Mouse (Mus musculus) liver, embryonic 11.5 days (tissue): ENCODE measurements around the gene Uxs1. TPM values are rescaled to one million over a fixed set of nuclear protein-coding genes. Genes with fewer than 3 reads are reported as not detected.

Experiments
- ATAC-seq: fragments of 200-750 bp; cut with Nextera tagmentation; replicated peaks from 2 replicates; pipeline ENCODE4 v1.8.0; 2017; ENCODE audit warnings: moderate number of reproducible peaks, mild to moderate bottlenecking, moderate TSS enrichment, moderate library complexity; ENCODE audit not compliant: low FRiP score
- DNase-seq: peaks from one replicate; pipeline ENCODE4 v3.0.0-alpha.2; 2017; ENCODE audit warnings: low spot score
- H3K27ac ChIP-seq: fragments of 300-500 bp; sonication (generic); 2 replicates; pipeline ENCODE4 v1.5.1; 2014; ENCODE audit warnings: mild to moderate bottlenecking, low read depth, low read length, control low read depth
- H3K27me3 ChIP-seq: fragments of 300-500 bp; sonication (generic); replicated peaks from 2 replicates; pipeline ENCODE4 v1.6.1; 2014; ENCODE audit warnings: low read length, mixed read lengths; ENCODE audit not compliant: control insufficient read depth, insufficient read depth
- H3K36me3 ChIP-seq: fragments of 300-500 bp; sonication (generic); 2 replicates; pipeline ENCODE4 v1.6.1; 2014; ENCODE audit warnings: mild to moderate bottlenecking, low read length, moderate library complexity, mixed read lengths; ENCODE audit not compliant: control insufficient read depth, insufficient read depth
- H3K4me1 ChIP-seq: fragments of 300-500 bp; sonication (generic); replicated peaks from 2 replicates; pipeline ENCODE4 v1.6.1; 2014; ENCODE audit warnings: low read length, mixed read lengths; ENCODE audit not compliant: control insufficient read depth, insufficient read depth
- H3K4me2 ChIP-seq: fragments of 300-500 bp; sonication (generic); 2 replicates; pipeline ENCODE4 v1.6.1; 2014; ENCODE audit warnings: mild to moderate bottlenecking, control low read depth, moderate library complexity
- H3K4me3 ChIP-seq: fragments of 300-500 bp; sonication (generic); 2 replicates; pipeline ENCODE4 v1.5.1; 2014; ENCODE audit warnings: low read depth, low read length, control low read depth
- H3K9ac ChIP-seq: fragments of 300-500 bp; sonication (generic); 2 replicates; pipeline ENCODE4 v1.6.1; 2014; ENCODE audit warnings: low read depth, low read length, control low read depth
- H3K9me3 ChIP-seq: fragments of 300-500 bp; sonication (generic); 2 replicates; pipeline ENCODE4 v1.6.1; 2016; ENCODE audit warnings: low read length, inconsistent platforms, mixed read lengths; ENCODE audit not compliant: control insufficient read depth
- WGBS: fragments of 180-500 bp; shearing (Covaris S2); extraction: QIAGEN DNeasy Blood & Tissue Kit; methylation state at CpG from one replicate; pipeline ENCODE4 v1.1.7; 2014; 5-methylcytosine and 5-hydroxymethylcytosine counted together
- polyA plus RNA-seq: library from polyadenylated mRNA; unstranded; fragments of >200 nt; fragmentation: Nextera tagmentation; extraction: Ambion mirVana; gene quantifications from 2 replicates; pipeline ENCODE4 v1.2.1, GENCODE M21; 2014

The Uxs1 gene
- polyA plus RNA-seq, 1 experiment from 2014 or later = 15.3 TPM

DNA sequence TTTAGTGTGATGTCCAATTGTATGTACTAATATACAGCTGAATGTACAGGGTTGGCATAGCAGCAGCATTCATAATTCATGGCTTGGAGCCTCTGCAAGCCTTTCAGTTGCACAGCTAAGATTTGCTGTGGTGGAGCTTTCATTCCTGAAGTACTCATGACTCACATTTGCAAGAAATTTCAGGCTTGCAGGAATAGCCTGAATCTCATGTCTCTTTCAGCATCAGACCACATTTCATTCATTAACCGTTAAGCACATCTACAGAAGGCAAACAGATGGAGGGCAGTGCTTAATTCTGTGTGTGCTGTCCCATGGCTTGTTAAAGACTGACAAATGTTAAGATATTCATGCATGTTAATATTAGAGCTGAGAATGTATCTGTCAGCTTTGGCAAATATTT is 94.9 kb downstream of the Uxs1 start:
- no peak for ATAC-seq
- H3K4me3 ChIP-seq = no peak overlapping the region
- no peaks in the 10 kb centered on the region for H3K27me3 ChIP-seq
- no peak for DNase-seq
- no peaks in the 10 kb centered on the region for H3K9me3 ChIP-seq
- H3K4me1 ChIP-seq = no peaks in the 10 kb centered on the region
- 83% methylated on average over 1 of the region's 1 CpGs for WGBS
- no peaks in the 10 kb centered on the region for H3K36me3 ChIP-seq
- H3K27ac ChIP-seq = no peak overlapping the region
- no peak overlapping the region for H3K9ac ChIP-seq
- no peak overlapping the region for H3K4me2 ChIP-seq

GRCm38 (mm10) chr1:43732100-43732499 is 95.5 kb downstream of the Uxs1 start:
- Histone ChIP-seq H3K4me3 (no peak overlapping the region), H3K27me3 (no peaks in the 10 kb centered on the region), H3K4me2 (no peak overlapping the region), H3K9ac (no peak overlapping the region), H3K36me3 (no peaks in the 10 kb centered on the region), H3K27ac (no peak overlapping the region), H3K9me3 (no peaks in the 10 kb centered on the region), H3K4me1 (no peaks in the 10 kb centered on the region)
- DNase-seq = no peak
- WGBS = 69% methylated on average over 4 of the region's 4 CpGs
- ATAC-seq = no peak

GRCm38 (mm10) chr1:43730491-43730924 is 97.1 kb downstream of the Uxs1 start, which contains the start of gene 1500015O10Rik:
TSS of gene 1500015O10Rik (plus strand) at chr1:43730602.
- no peak within 1 kb of the TSS for H3K9ac ChIP-seq
- 70% methylated on average over 16 of the region's 16 CpGs for WGBS
- no peak for DNase-seq
- H3K4me2 ChIP-seq = no peak within 1 kb of the TSS
- H3K27me3 ChIP-seq = no peaks in the 10 kb centered on the region
- H3K4me3 ChIP-seq = no peak within 1 kb of the TSS
- no peaks in the 10 kb centered on the region for H3K9me3 ChIP-seq
- ATAC-seq = no peak
- H3K4me1 ChIP-seq = no peaks in the 10 kb centered on the region
- H3K36me3 ChIP-seq = no peaks in the 10 kb centered on the region
- H3K27ac ChIP-seq = no peak within 1 kb of the TSS

- ATAC-seq (no peak), DNase-seq (no peak)
- no peak overlapping the region for H3K9ac ChIP-seq
- H3K9me3 ChIP-seq = no peaks in the 10 kb centered on the region
- H3K27me3 ChIP-seq = no peaks in the 10 kb centered on the region
- WGBS = 55% methylated on average over 1 of the region's 1 CpGs
- no peaks in the 10 kb centered on the region for H3K36me3 ChIP-seq
- no peak overlapping the region for H3K4me3 ChIP-seq
- no peak overlapping the region for H3K4me2 ChIP-seq
- no peaks in the 10 kb centered on the region for H3K4me1 ChIP-seq
- no peak overlapping the region for H3K27ac ChIP-seq
Measured at GRCm38 (mm10) chr1:43722459-43722858, 105.1 kb downstream of the Uxs1 start.

GRCm38 (mm10) chr1:43718793-43719192 is 108.8 kb downstream of the Uxs1 start:
- H3K4me2 ChIP-seq = no peak overlapping the region
- 72% methylated on average over 2 of the region's 2 CpGs for WGBS
- H3K27me3 ChIP-seq = no peaks in the 10 kb centered on the region
- ATAC-seq (no peak), DNase-seq (no peak)
- H3K4me3 ChIP-seq = no peak overlapping the region
- H3K9ac ChIP-seq = no peak overlapping the region
- H3K27ac ChIP-seq = no peak overlapping the region
- H3K9me3 ChIP-seq = no peaks in the 10 kb centered on the region
- no peaks in the 10 kb centered on the region for H3K36me3 ChIP-seq
- no peaks in the 10 kb centered on the region for H3K4me1 ChIP-seq

- Histone ChIP-seq H3K4me1 (no peaks in the 10 kb centered on the region), H3K27ac (no peak overlapping the region), H3K27me3 (no peaks in the 10 kb centered on the region), H3K9ac (no peak overlapping the region), H3K4me2 (no peak overlapping the region), H3K36me3 (no peaks in the 10 kb centered on the region), H3K9me3 (no peaks in the 10 kb centered on the region), H3K4me3 (no peak overlapping the region)
- DNase-seq (no peak), ATAC-seq (no peak)
- WGBS = 61% methylated on average over 7 of the region's 7 CpGs
Measured at GRCm38 (mm10) chr1:43717967-43718366, 109.6 kb downstream of the Uxs1 start.

DNA sequence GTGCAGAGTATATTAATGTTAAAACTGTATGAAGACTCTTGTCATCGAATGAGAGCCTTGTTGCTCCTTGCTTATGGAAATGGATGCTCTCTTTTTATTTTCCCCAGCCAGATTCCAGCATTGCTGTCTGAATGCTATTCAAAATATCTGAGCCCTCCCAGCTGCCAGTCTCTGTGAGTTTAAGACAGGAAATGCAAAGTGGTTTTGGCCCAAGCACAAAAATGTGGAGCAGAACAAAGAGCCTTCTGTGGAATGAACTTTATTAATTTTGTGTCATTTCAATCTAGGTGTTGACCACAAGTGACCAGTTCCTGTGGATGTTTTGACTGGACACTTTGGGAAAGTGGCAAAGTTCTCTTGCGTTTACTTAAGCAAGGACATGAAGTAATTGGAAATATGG is 112.8 kb downstream of the Uxs1 start:
- no peaks in the 10 kb centered on the region for H3K27me3 ChIP-seq
- ATAC-seq (no peak), DNase-seq (no peak)
- no peaks in the 10 kb centered on the region for H3K36me3 ChIP-seq
- 85% methylated on average over 2 of the region's 2 CpGs for WGBS
- no peak overlapping the region for H3K4me2 ChIP-seq
- no peak overlapping the region for H3K9ac ChIP-seq
- no peaks in the 10 kb centered on the region for H3K4me1 ChIP-seq
- H3K4me3 ChIP-seq = no peak overlapping the region
- H3K9me3 ChIP-seq = no peaks in the 10 kb centered on the region
- H3K27ac ChIP-seq = no peak overlapping the region

DNA sequence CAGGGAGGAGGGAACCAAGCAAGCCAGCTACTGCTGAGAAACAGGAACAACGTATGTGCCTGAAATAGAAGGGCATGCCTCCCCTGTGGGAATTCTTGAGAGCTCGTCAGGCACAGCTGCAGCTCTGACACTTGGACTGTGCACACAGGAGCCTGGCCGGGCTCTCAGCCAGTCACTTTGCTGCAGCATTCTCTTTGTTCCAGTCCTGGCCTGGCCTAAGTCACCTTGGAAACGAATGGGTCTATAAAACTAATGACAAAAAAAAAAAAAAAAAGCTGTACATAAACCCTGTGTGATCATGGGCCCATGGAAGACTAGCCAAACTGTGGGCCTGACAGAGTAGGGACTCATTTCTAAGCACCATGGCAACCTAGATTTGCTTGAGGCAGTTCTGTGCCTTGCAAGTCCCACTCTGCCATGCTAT is 129.0 kb downstream of the Uxs1 start:
- Histone ChIP-seq H3K36me3 (no peaks in the 10 kb centered on the region), H3K4me2 (no peak overlapping the region), H3K27ac (no peak overlapping the region), H3K9me3 (no peaks in the 10 kb centered on the region), H3K4me3 (no peak overlapping the region), H3K4me1 (no peaks in the 10 kb centered on the region), H3K27me3 (no peaks in the 10 kb centered on the region), H3K9ac (no peak overlapping the region)
- ATAC-seq (no peak), DNase-seq (no peak)
- WGBS = 44% methylated on average over 4 of the region's 4 CpGs
